Mouse (Mus musculus): ENCODE results near the gene Sec24c. TPM values are rescaled to one million over a fixed set of nuclear protein-coding genes. Genes with fewer than 3 reads are reported as not detected.

Gene Sec24c
- total and polyA plus RNA-seq, 3 experiments: 98.2 to 133 (median 106) TPM

DNA sequence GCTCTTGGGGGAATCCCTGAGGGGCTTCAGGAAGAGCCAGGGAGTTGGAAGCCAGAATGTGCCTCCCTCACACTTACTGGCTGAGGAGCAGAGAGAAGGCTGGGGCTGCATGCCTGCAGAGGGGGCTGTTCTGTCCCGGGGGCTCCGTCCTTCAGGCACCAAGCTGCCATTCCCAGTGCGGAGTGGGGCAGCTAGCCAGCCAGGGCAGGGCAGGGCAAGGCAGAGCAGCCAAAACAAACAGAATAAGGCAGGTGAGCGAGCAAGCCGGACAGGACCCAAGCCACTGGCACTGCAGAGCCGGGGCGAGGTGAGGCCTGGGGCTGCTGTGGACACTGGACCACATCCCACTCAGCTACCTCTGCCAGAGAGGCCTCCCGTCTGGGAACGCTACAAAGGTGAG is 67.2 kb downstream of the Sec24c start:
- H3K9ac ChIP-seq (ENCODE audit: low read depth, low read length): no peak overlapping the region
- WGBS: 86% methylated on average over 9 of the region's 9 CpGs
- H3K79me2 ChIP-seq (replicated peaks; ENCODE audit: control insufficient read depth, insufficient read depth, low read length): no peaks in the 10 kb centered on the region; the same call in 1 of the 2 replicates
- peaks cover 5% of the 10 kb centered on the region for H3K36me3 ChIP-seq (ENCODE audit: control insufficient read depth, insufficient read depth, low read length)
- H3K4me3 ChIP-seq: no peak overlapping the region
- H3K4me1 ChIP-seq (ENCODE audit: control insufficient read depth, insufficient read depth, low read length): no peaks in the 10 kb centered on the region; the same call in 1 of the 2 replicates
- no peak overlapping the region for H3K27ac ChIP-seq
- H3K27me3 ChIP-seq (ENCODE audit: control insufficient read depth, insufficient read depth, low read length): no peaks in the 10 kb centered on the region
- intact Hi-C loops (cut with DNase I): no loop called here
- DNase-seq: no peak
- no peak for TF ChIP-seq CTCF (IDR thresholded peaks at IDR 0.05)
- no peak for TF ChIP-seq POLR2A (IDR thresholded peaks at IDR 0.05; ENCODE audit: insufficient read depth, low read depth, low read length)
- TF ChIP-seq EP300 (IDR thresholded peaks at IDR 0.05; ENCODE audit: insufficient read depth, low read depth, low read length): no peak

DNA sequence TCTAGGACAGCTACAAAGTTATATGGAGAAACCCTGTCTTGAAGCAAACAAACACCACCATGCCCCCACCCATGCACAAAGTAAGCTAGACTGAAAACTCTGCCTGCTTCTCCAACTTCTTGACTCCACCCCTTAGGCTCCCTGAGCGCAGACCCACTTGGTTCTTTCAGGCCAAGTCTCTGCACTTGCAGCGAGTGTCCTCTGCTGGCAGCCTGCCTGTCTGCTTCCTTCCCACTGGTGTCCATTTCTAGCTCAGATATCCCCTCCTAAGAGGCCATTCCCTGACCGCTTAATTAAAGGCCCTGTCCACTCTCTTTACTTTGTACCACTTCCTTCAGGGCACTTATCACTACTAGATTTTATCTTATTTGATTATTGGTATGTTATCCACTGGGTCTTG is 69.5 kb downstream of the Sec24c start:
- Histone ChIP-seq H3K4me1 (ENCODE audit: control insufficient read depth, insufficient read depth, low read length) (no peaks in the 10 kb centered on the region; the same call in 1 of the 2 replicates), H3K27ac (no peak overlapping the region), H3K36me3 (ENCODE audit: control insufficient read depth, insufficient read depth, low read length) (peaks cover 5% of the 10 kb centered on the region), H3K27me3 (ENCODE audit: control insufficient read depth, insufficient read depth, low read length) (no peaks in the 10 kb centered on the region), H3K9ac (ENCODE audit: low read depth, low read length) (no peak overlapping the region), H3K79me2 (replicated peaks; ENCODE audit: control insufficient read depth, insufficient read depth, low read length) (no peaks in the 10 kb centered on the region; the same call in 1 of the 2 replicates), H3K4me3 (no peak overlapping the region)
- peak in 1 of 2 experiments; percentile 38 for DNase-seq
- TF ChIP-seq CTCF (IDR thresholded peaks at IDR 0.05) (peak; percentile 21), EP300 (IDR thresholded peaks at IDR 0.05; ENCODE audit: insufficient read depth, low read depth, low read length) (no peak)
- WGBS: 34% methylated on average over 3 of the region's 3 CpGs
- intact Hi-C loops (cut with DNase I): no loop called here

Small RNA genes lying within 50 kb of the gene (microRNA-seq; reads per million reads assigned to microRNA genes)
- gene Mir6946: 0 to 0.77 reads per million in 2 experiments

Other genes starting within 250 kb of the Sec24c start
- not detected for gene Cfap70, start 222.1 kb upstream of the Sec24c start, total RNA-seq (2021)
- 0.70 TPM in 1 of 2 replicates, not detected in the other for gene Cfap70, start 222.1 kb upstream of the Sec24c start, polyA plus RNA-seq (2012; rRNA removed)
- gene Anxa7, start 194.2 kb upstream of the Sec24c start, total RNA-seq (2021): 10 to 100 TPM; 49.3 to 55.1 TPM
- gene Anxa7, start 194.2 kb upstream of the Sec24c start, polyA plus RNA-seq (2012; rRNA removed): 55.1 and 76.0 TPM in 2 replicates
- gene Mss51, start 177.4 kb upstream of the Sec24c start, total RNA-seq (2021): under 1 TPM; 0.26 to 0.48 TPM
- 0.31 and 0.53 TPM in 2 replicates for gene Mss51, start 177.4 kb upstream of the Sec24c start, polyA plus RNA-seq (2012; rRNA removed)
- gene Ppp3cb, start 127.7 kb upstream of the Sec24c start, total RNA-seq (2021): 10 to 100 TPM; 60.9 to 69.2 TPM
- gene Ppp3cb, start 127.7 kb upstream of the Sec24c start, polyA plus RNA-seq (2012; rRNA removed): 16.0 and 35.0 TPM in 2 replicates
- 10 to 100 TPM; 14.1 to 16.2 TPM for gene Usp54, start 33.2 kb upstream of the Sec24c start, total RNA-seq (2021)
- 10.9 and 16.3 TPM in 2 replicates for gene Usp54, start 33.2 kb upstream of the Sec24c start, polyA plus RNA-seq (2012; rRNA removed)
- gene Myoz1, start 17.8 kb upstream of the Sec24c start, total RNA-seq (2021): under 1 TPM; 0.31 to 0.52 TPM
- gene Myoz1, start 17.8 kb upstream of the Sec24c start, polyA plus RNA-seq (2012; rRNA removed): 0.31 and 0.91 TPM in 2 replicates
- 100 to 1,000 TPM in 1 of 2 experiments, 10 to 100 TPM in 1; 96.8 to 126 TPM for gene Synpo2l, start 6.0 kb upstream of the Sec24c start, total RNA-seq (2021)
- 63.4 and 67.7 TPM in 2 replicates for gene Synpo2l, start 6.0 kb upstream of the Sec24c start, polyA plus RNA-seq (2012; rRNA removed)
- gene Fut11, start 20.7 kb downstream of the Sec24c start, total RNA-seq (2021): 1 to 10 TPM; 5.3 to 5.9 TPM
- 5.3 and 6.9 TPM in 2 replicates for gene Fut11, start 20.7 kb downstream of the Sec24c start, polyA plus RNA-seq (2012; rRNA removed)
- gene Chchd1, start 28.7 kb downstream of the Sec24c start, total RNA-seq (2021): 100 to 1,000 TPM in 1 of 2 experiments, 10 to 100 TPM in 1; 98.8 to 126 TPM
- 66.8 and 89.0 TPM in 2 replicates for gene Chchd1, start 28.7 kb downstream of the Sec24c start, polyA plus RNA-seq (2012; rRNA removed)
- gene Zswim8, start 33.2 kb downstream of the Sec24c start, total RNA-seq (2021): 10 to 100 TPM; 38.5 to 40.0 TPM
- 103 and 108 TPM in 2 replicates for gene Zswim8, start 33.2 kb downstream of the Sec24c start, polyA plus RNA-seq (2012; rRNA removed)
- gene Ndst2, start 60.3 kb downstream of the Sec24c start, total RNA-seq (2021): 1 to 10 TPM; 8.3 to 8.5 TPM
- gene Ndst2, start 60.3 kb downstream of the Sec24c start, polyA plus RNA-seq (2012; rRNA removed): 15.5 and 23.7 TPM in 2 replicates
- gene Camk2g, start 119.8 kb downstream of the Sec24c start, total RNA-seq (2021): 10 to 100 TPM; 36.8 to 41.0 TPM
- 37.0 and 54.6 TPM in 2 replicates for gene Camk2g, start 119.8 kb downstream of the Sec24c start, polyA plus RNA-seq (2012; rRNA removed)
- 1 to 10 TPM; 3.4 to 6.2 TPM for gene Plau, start 162.4 kb downstream of the Sec24c start, total RNA-seq (2021)
- 1.8 and 3.5 TPM in 2 replicates for gene Plau, start 162.4 kb downstream of the Sec24c start, polyA plus RNA-seq (2012; rRNA removed)